Comparison of ENCODE assay signal across 8 mouse cellular contexts in genomic region chr19:47836701-47837526, GRCm38 (mm10). TPM values are rescaled to one million over a fixed set of nuclear protein-coding genes. Genes with fewer than 3 reads are reported as not detected.
DNase-seq lines count a peak whose midpoint lies in the region; ATAC-seq and TF ChIP-seq lines count a peak whose summit lies in the region.

No protein-coding gene starts in this region.

- H3K36me3 ChIP-seq in forebrain, embryonic 12.5 days (replicated peaks) = no peaks in the 10 kb centered on the region
- H3K36me3 ChIP-seq in neural tube, embryonic 14.5 days (ENCODE audit: control insufficient read depth, insufficient read depth, low read length) = no peaks in the 10 kb centered on the region
- no peaks in the 10 kb centered on the region for H3K36me3 ChIP-seq in thymus, adult 2 months (ENCODE audit: control insufficient read depth, insufficient read depth, low read length)

- WGBS in bone marrow, adult 2 months = 7% methylated on average over 49 of the region's 49 CpGs
- WGBS in forebrain, embryonic 12.5 days = 2% methylated on average over 49 of the region's 49 CpGs
- WGBS in lung, adult 2 months = 5% methylated on average over 49 of the region's 49 CpGs
- WGBS in neural tube, embryonic 14.5 days = 3% methylated on average over 48 of the region's 49 CpGs
- 9% methylated on average over 49 of the region's 49 CpGs for WGBS in thymus, adult 2 months

- H3K27me3 ChIP-seq in forebrain, embryonic 12.5 days = peaks cover 21% of the 10 kb centered on the region
- no peaks in the 10 kb centered on the region for H3K27me3 ChIP-seq in neural tube, embryonic 14.5 days (ENCODE audit: control insufficient read depth, insufficient read depth, low read length)
- H3K27me3 ChIP-seq in thymus, adult 2 months (ENCODE audit: control insufficient read depth, insufficient read depth, low read length) = no peaks in the 10 kb centered on the region

- no peaks in the 10 kb centered on the region for H3K9me3 ChIP-seq in forebrain, embryonic 12.5 days
- no peaks in the 10 kb centered on the region for H3K9me3 ChIP-seq in neural tube, embryonic 14.5 days (ENCODE audit: control insufficient read depth, low read length)

- TF ChIP-seq POLR2A in bone marrow, adult 2 months (IDR thresholded peaks at IDR 0.05; ENCODE audit: borderline replicate concordance, control insufficient read depth, low read depth, low read length) = no peak
- no peak for TF ChIP-seq POLR2A in lung, adult 2 months (IDR thresholded peaks at IDR 0.05; ENCODE audit: borderline replicate concordance, extremely low read depth, low read depth, low read length)
- TF ChIP-seq POLR2A in thymus, adult 2 months (IDR thresholded peaks at IDR 0.05; ENCODE audit: control insufficient read depth, extremely low read depth, insufficient read depth, low read length, poor library complexity) = no peak

- H3K4me1 ChIP-seq in bone marrow, adult 2 months (ENCODE audit: control insufficient read depth, insufficient read depth, low read length) = no peaks in the 10 kb centered on the region; the same call in 1 of the 2 replicates
- H3K4me1 ChIP-seq in forebrain, embryonic 12.5 days = peaks cover 4% of the 10 kb centered on the region
- no peaks in the 10 kb centered on the region for H3K4me1 ChIP-seq in lung, adult 2 months (ENCODE audit: control insufficient read depth, insufficient read depth, low read length)
- H3K4me1 ChIP-seq in neural tube, embryonic 14.5 days (ENCODE audit: control insufficient read depth, insufficient read depth, low read length) = no peaks in the 10 kb centered on the region
- peaks cover 5% of the 10 kb centered on the region for H3K4me1 ChIP-seq in thymus, adult 2 months (replicated peaks; ENCODE audit: control insufficient read depth, insufficient read depth, low read length)

- intact Hi-C loops in heart, postnatal 10 days (cut with DNase I) = no loop called here

- peak overlapping the region; percentile 56 for H3K9ac ChIP-seq in forebrain, embryonic 12.5 days
- peak overlapping the region; percentile 54 for H3K9ac ChIP-seq in neural tube, embryonic 14.5 days (replicated peaks; ENCODE audit: low read depth, low read length)

- peak; percentile 9; the same call in 1 of the 2 replicates for TF ChIP-seq CTCF in bone marrow, adult 2 months (IDR thresholded peaks at IDR 0.05; ENCODE audit: control insufficient read depth, insufficient read depth, low read length)
- TF ChIP-seq CTCF in lung, adult 2 months (IDR thresholded peaks at IDR 0.05; ENCODE audit: insufficient read depth, low read length) = no peak
- peak; percentile 70; the same call in 1 of the 2 replicates for TF ChIP-seq CTCF in thymus, adult 2 months (IDR thresholded peaks at IDR 0.05; ENCODE audit: borderline replicate concordance, control insufficient read depth, extremely low read depth, insufficient read depth, low read length, poor library complexity)

- peak overlapping the region; percentile 73 for H3K4me2 ChIP-seq in forebrain, embryonic 12.5 days
- H3K4me2 ChIP-seq in neural tube, embryonic 14.5 days (ENCODE audit: low read depth, low read length) = peak overlapping the region; percentile 69

- peak; percentile 57 to 72 for DNase-seq in heart, postnatal 10 days
- DNase-seq in kidney, postnatal 25 days = peak; percentile 28 to 74
- DNase-seq in lung, adult 2 months = peak; percentile 59
- DNase-seq in thymus, adult 2 months = peak; percentile 69

- no peak overlapping the region for H3K27ac ChIP-seq in bone marrow, adult 2 months (ENCODE audit: control insufficient read depth, insufficient read depth, low read depth, low read length, poor library complexity)
- no peak overlapping the region for H3K27ac ChIP-seq in forebrain, embryonic 12.5 days
- H3K27ac ChIP-seq in neural tube, embryonic 14.5 days (ENCODE audit: low read depth, low read length) = no peak overlapping the region
- H3K27ac ChIP-seq in thymus, adult 2 months (ENCODE audit: control insufficient read depth, insufficient read depth, low read length) = no peak overlapping the region

- peak; percentile 87 for ATAC-seq in CD4-positive, CD25-positive, alpha-beta regulatory T cell, adult 4 months
- ATAC-seq in forebrain, embryonic 12.5 days (ENCODE audit: low FRiP score) = peak; percentile 96
- ATAC-seq in neural tube, embryonic 14.5 days (ENCODE audit: low read depth) = peak; percentile 96

- H3K4me3 ChIP-seq in bone marrow, adult 2 months (replicated peaks; ENCODE audit: control insufficient read depth, low read depth, low read length) = peak overlapping the region; percentile 12
- peak overlapping the region; percentile 51 for H3K4me3 ChIP-seq in forebrain, embryonic 12.5 days (replicated peaks)
- peak overlapping the region; percentile 17 for H3K4me3 ChIP-seq in lung, adult 2 months (replicated peaks; ENCODE audit: extremely low read depth, low read depth, low read length)
- H3K4me3 ChIP-seq in neural tube, embryonic 14.5 days (ENCODE audit: low read depth, low read length) = peak overlapping the region; percentile 50
- H3K4me3 ChIP-seq in thymus, adult 2 months (ENCODE audit: control insufficient read depth, insufficient read depth, low read length) = peak overlapping the region; percentile 21

RNA-seq across cellular contexts. Expression of gene Gsto1, which starts 17.9 kb away (rescaled TPM):
- 10 to 100 TPM; 32.4 to 36.4 TPM for polyA plus RNA-seq in CD4-positive, CD25-positive, alpha-beta regulatory T cell, adult 4 months (2017; shearing (Covaris generic))
- polyA plus RNA-seq in bone marrow, adult 2 months (2011; ENCODE audit: insufficient read depth, insufficient read length, low replicate concordance, missing spikeins) = 24.8 and 34.2 TPM in 2 replicates
- polyA plus RNA-seq in forebrain, embryonic 12.5 days (2016; fragmentation: Nextera tagmentation; extraction: Ambion mirVana) = 61.8 and 62.7 TPM in 2 replicates
- 100 to 1,000 TPM; 106 to 117 TPM for total RNA-seq in heart, postnatal 10 days (2021)
- polyA plus RNA-seq in lung, adult 2 months (2012; rRNA removed) = 101 and 155 TPM in 2 replicates
- 134 and 161 TPM in 2 replicates for polyA plus RNA-seq in neural tube, embryonic 14.5 days (2014; fragmentation: Nextera tagmentation; extraction: Ambion mirVana)
- 20.4 and 30.4 TPM in 2 replicates for polyA plus RNA-seq in thymus, adult 2 months (2012; rRNA removed)

RNA-seq across cellular contexts. Expression of gene Gsto2, which starts 28.4 kb away (rescaled TPM):
- under 1 TPM in 1 of 2 experiments, not detected in 1; 0.95 TPM for polyA plus RNA-seq in CD4-positive, CD25-positive, alpha-beta regulatory T cell, adult 4 months (2017; shearing (Covaris generic))
- polyA plus RNA-seq in bone marrow, adult 2 months (2011; ENCODE audit: insufficient read depth, insufficient read length, low replicate concordance, missing spikeins) = 2.0 TPM in 1 of 2 replicates, not detected in the other
- 0.95 and 1.3 TPM in 2 replicates for polyA plus RNA-seq in forebrain, embryonic 12.5 days (2016; fragmentation: Nextera tagmentation; extraction: Ambion mirVana)
- total RNA-seq in heart, postnatal 10 days (2021) = 1 to 10 TPM; 1.8 to 2.6 TPM
- 1.1 and 1.5 TPM in 2 replicates for polyA plus RNA-seq in lung, adult 2 months (2012; rRNA removed)
- polyA plus RNA-seq in neural tube, embryonic 14.5 days (2014; fragmentation: Nextera tagmentation; extraction: Ambion mirVana) = 1.3 and 2.1 TPM in 2 replicates
- polyA plus RNA-seq in thymus, adult 2 months (2012; rRNA removed) = 0.14 and 0.84 TPM in 2 replicates
